Mouse (Mus musculus): ENCODE results near the gene C2cd3. TPM values are rescaled to one million over a fixed set of nuclear protein-coding genes. Genes with fewer than 3 reads are reported as not detected.
A peak's percentile ranks its signal among the peaks of the same experiment; 100 is the strongest.

Gene C2cd3
- polyA plus RNA-seq, 1 experiment from 2014 or later: 14.5 TPM

GRCm38 (mm10) chr7:100356768-100357167, 15.3 kb upstream of the C2cd3 start:
- Histone ChIP-seq H3K27me3 (ENCODE audit: control insufficient read depth, insufficient read depth, low read length) (no peaks in the 10 kb centered on the region), H3K27ac (ENCODE audit: low read length) (no peak overlapping the region), H3K4me3 (ENCODE audit: low read length) (no peak overlapping the region), H3K4me2 (ENCODE audit: low read depth, low read length) (no peak overlapping the region), H3K9me3 (replicated peaks; ENCODE audit: control insufficient read depth, low read length) (no peaks in the 10 kb centered on the region), H3K36me3 (ENCODE audit: control insufficient read depth, insufficient read depth) (peaks cover 5% of the 10 kb centered on the region; the same call in 1 of the 2 replicates), H3K9ac (ENCODE audit: low read length) (no peak overlapping the region), H3K4me1 (ENCODE audit: control insufficient read depth, insufficient read depth, low read length) (peaks cover 11% of the 10 kb centered on the region)
- 95% methylated on average over 1 of the region's 1 CpGs for WGBS
- ATAC-seq (replicated peaks; ENCODE audit: extremely low read depth, insufficient read depth, low FRiP score): no peak

GRCm38 (mm10) chr7:100357856-100358255, 14.2 kb upstream of the C2cd3 start:
- no peak for ATAC-seq (replicated peaks; ENCODE audit: extremely low read depth, insufficient read depth, low FRiP score)
- H3K36me3 ChIP-seq (ENCODE audit: control insufficient read depth, insufficient read depth): peaks cover 5% of the 10 kb centered on the region; the same call in 1 of the 2 replicates

GRCm38 (mm10) chr7:100363162-100363561, 8.9 kb upstream of the C2cd3 start:
- Histone ChIP-seq H3K4me1 (ENCODE audit: control insufficient read depth, insufficient read depth, low read length) (peaks cover 12% of the 10 kb centered on the region), H3K9ac (ENCODE audit: low read length) (no peak overlapping the region), H3K36me3 (ENCODE audit: control insufficient read depth, insufficient read depth) (no peaks in the 10 kb centered on the region), H3K4me3 (ENCODE audit: low read length) (no peak overlapping the region), H3K27ac (ENCODE audit: low read length) (no peak overlapping the region), H3K27me3 (ENCODE audit: control insufficient read depth, insufficient read depth, low read length) (no peaks in the 10 kb centered on the region), H3K9me3 (replicated peaks; ENCODE audit: control insufficient read depth, low read length) (no peaks in the 10 kb centered on the region), H3K4me2 (ENCODE audit: low read depth, low read length) (no peak overlapping the region)
- ATAC-seq (replicated peaks; ENCODE audit: extremely low read depth, insufficient read depth, low FRiP score): no peak
- 74% methylated on average over 2 of the region's 2 CpGs for WGBS

More at GRCm38 (mm10) chr7:100357856-100358255, 14.2 kb upstream of the C2cd3 start:
- Histone ChIP-seq H3K9ac (ENCODE audit: low read length) (no peak overlapping the region), H3K27ac (ENCODE audit: low read length) (no peak overlapping the region), H3K4me3 (ENCODE audit: low read length) (no peak overlapping the region), H3K4me1 (ENCODE audit: control insufficient read depth, insufficient read depth, low read length) (peaks cover 14% of the 10 kb centered on the region), H3K4me2 (ENCODE audit: low read depth, low read length) (no peak overlapping the region), H3K27me3 (ENCODE audit: control insufficient read depth, insufficient read depth, low read length) (no peaks in the 10 kb centered on the region), H3K9me3 (replicated peaks; ENCODE audit: control insufficient read depth, low read length) (no peaks in the 10 kb centered on the region)

- no peaks in the 10 kb centered on the region for H3K9me3 ChIP-seq (replicated peaks; ENCODE audit: control insufficient read depth, low read length)
- no peak overlapping the region for H3K9ac ChIP-seq (ENCODE audit: low read length)
- WGBS: 36% methylated on average over 6 of the region's 6 CpGs
- H3K36me3 ChIP-seq (ENCODE audit: control insufficient read depth, insufficient read depth): no peaks in the 10 kb centered on the region
- ATAC-seq (replicated peaks; ENCODE audit: extremely low read depth, insufficient read depth, low FRiP score): no peak
- H3K4me3 ChIP-seq (ENCODE audit: low read length): no peak overlapping the region
- no peak overlapping the region for H3K4me2 ChIP-seq (ENCODE audit: low read depth, low read length)
- H3K27ac ChIP-seq (ENCODE audit: low read length): no peak overlapping the region
- H3K27me3 ChIP-seq (ENCODE audit: control insufficient read depth, insufficient read depth, low read length): no peaks in the 10 kb centered on the region
- H3K4me1 ChIP-seq (ENCODE audit: control insufficient read depth, insufficient read depth, low read length): peaks cover 18% of the 10 kb centered on the region
Observed at GRCm38 (mm10) chr7:100364888-100365287, 7.1 kb upstream of the C2cd3 start.

GRCm38 (mm10) chr7:100372452-100372980, 483 bp downstream of the C2cd3 start:
- Histone ChIP-seq H3K36me3 (ENCODE audit: control insufficient read depth, insufficient read depth) (peaks cover 11% of the 10 kb centered on the region), H3K9ac (ENCODE audit: low read length) (peak overlapping the region; percentile 71), H3K4me3 (ENCODE audit: low read length) (peak overlapping the region; percentile 77), H3K4me2 (ENCODE audit: low read depth, low read length) (peak overlapping the region; percentile 77), H3K9me3 (replicated peaks; ENCODE audit: control insufficient read depth, low read length) (no peaks in the 10 kb centered on the region), H3K27me3 (ENCODE audit: control insufficient read depth, insufficient read depth, low read length) (no peaks in the 10 kb centered on the region), H3K27ac (ENCODE audit: low read length) (peak overlapping the region; percentile 82), H3K4me1 (ENCODE audit: control insufficient read depth, insufficient read depth, low read length) (peaks cover 21% of the 10 kb centered on the region)
- ATAC-seq (replicated peaks; ENCODE audit: extremely low read depth, insufficient read depth, low FRiP score): no peak
- 6% methylated on average over 17 of the region's 17 CpGs for WGBS

GRCm38 (mm10) chr7:100378257-100378656, 6.2 kb downstream of the C2cd3 start:
- Histone ChIP-seq H3K4me1 (ENCODE audit: control insufficient read depth, insufficient read depth, low read length) (peaks cover under 1% of the 10 kb centered on the region; the same call in 1 of the 2 replicates), H3K4me3 (ENCODE audit: low read length) (no peak overlapping the region), H3K27me3 (ENCODE audit: control insufficient read depth, insufficient read depth, low read length) (no peaks in the 10 kb centered on the region), H3K27ac (ENCODE audit: low read length) (no peak overlapping the region), H3K36me3 (ENCODE audit: control insufficient read depth, insufficient read depth) (peaks cover 32% of the 10 kb centered on the region), H3K4me2 (ENCODE audit: low read depth, low read length) (no peak overlapping the region), H3K9ac (ENCODE audit: low read length) (no peak overlapping the region), H3K9me3 (replicated peaks; ENCODE audit: control insufficient read depth, low read length) (no peaks in the 10 kb centered on the region)
- WGBS: 85% methylated on average over 2 of the region's 2 CpGs
- ATAC-seq (replicated peaks; ENCODE audit: extremely low read depth, insufficient read depth, low FRiP score): no peak

- Histone ChIP-seq H3K4me2 (ENCODE audit: low read depth, low read length) (no peak overlapping the region), H3K9me3 (replicated peaks; ENCODE audit: control insufficient read depth, low read length) (no peaks in the 10 kb centered on the region)
- no peak for ATAC-seq (replicated peaks; ENCODE audit: extremely low read depth, insufficient read depth, low FRiP score)
Observed at GRCm38 (mm10) chr7:100381161-100381560, 9.1 kb downstream of the C2cd3 start.

GRCm38 (mm10) chr7:100383207-100383606, 11.2 kb downstream of the C2cd3 start:
- Histone ChIP-seq H3K9ac (ENCODE audit: low read length) (no peak overlapping the region), H3K36me3 (ENCODE audit: control insufficient read depth, insufficient read depth) (peaks cover 16% of the 10 kb centered on the region)
- 93% methylated on average over 2 of the region's 2 CpGs for WGBS

More at GRCm38 (mm10) chr7:100381161-100381560, 9.1 kb downstream of the C2cd3 start:
- H3K9ac ChIP-seq (ENCODE audit: low read length): no peak overlapping the region
- no peak overlapping the region for H3K4me3 ChIP-seq (ENCODE audit: low read length)
- H3K36me3 ChIP-seq (ENCODE audit: control insufficient read depth, insufficient read depth): peaks cover 25% of the 10 kb centered on the region
- H3K27ac ChIP-seq (ENCODE audit: low read length): no peak overlapping the region
- no peaks in the 10 kb centered on the region for H3K27me3 ChIP-seq (ENCODE audit: control insufficient read depth, insufficient read depth, low read length)
- no peaks in the 10 kb centered on the region for H3K4me1 ChIP-seq (ENCODE audit: control insufficient read depth, insufficient read depth, low read length)

GRCm38 (mm10) chr7:100388174-100388573, 16.1 kb downstream of the C2cd3 start:
- peaks cover 11% of the 10 kb centered on the region; the same call in 1 of the 2 replicates for H3K36me3 ChIP-seq (ENCODE audit: control insufficient read depth, insufficient read depth)

More at GRCm38 (mm10) chr7:100383207-100383606, 11.2 kb downstream of the C2cd3 start:
- Histone ChIP-seq H3K4me2 (ENCODE audit: low read depth, low read length) (no peak overlapping the region), H3K4me3 (ENCODE audit: low read length) (no peak overlapping the region), H3K4me1 (ENCODE audit: control insufficient read depth, insufficient read depth, low read length) (no peaks in the 10 kb centered on the region), H3K9me3 (replicated peaks; ENCODE audit: control insufficient read depth, low read length) (no peaks in the 10 kb centered on the region), H3K27me3 (ENCODE audit: control insufficient read depth, insufficient read depth, low read length) (no peaks in the 10 kb centered on the region), H3K27ac (ENCODE audit: low read length) (no peak overlapping the region)
- ATAC-seq (replicated peaks; ENCODE audit: extremely low read depth, insufficient read depth, low FRiP score): no peak

More at GRCm38 (mm10) chr7:100388174-100388573, 16.1 kb downstream of the C2cd3 start:
- Histone ChIP-seq H3K4me2 (ENCODE audit: low read depth, low read length) (no peak overlapping the region), H3K27me3 (ENCODE audit: control insufficient read depth, insufficient read depth, low read length) (no peaks in the 10 kb centered on the region), H3K4me1 (ENCODE audit: control insufficient read depth, insufficient read depth, low read length) (no peaks in the 10 kb centered on the region), H3K27ac (ENCODE audit: low read length) (no peak overlapping the region), H3K9ac (ENCODE audit: low read length) (no peak overlapping the region), H3K9me3 (replicated peaks; ENCODE audit: control insufficient read depth, low read length) (no peaks in the 10 kb centered on the region), H3K4me3 (ENCODE audit: low read length) (no peak overlapping the region)
- WGBS: 92% methylated on average over 2 of the region's 2 CpGs
- no peak for ATAC-seq (replicated peaks; ENCODE audit: extremely low read depth, insufficient read depth, low FRiP score)
